Mouse (Mus musculus) heart, postnatal 0 days (tissue): ENCODE measurements at regions not wholly inside any gene's neighbourhood (a gene's known extent, or its start where the extent isn't known, plus 50 kb on each side); places are given as distances from the start of the nearest gene placed in this dataset.
"Not testable (repeated sequence)": the region's sequence is repeated elsewhere in the genome, so short reads cannot be mapped to it uniquely, and the experiment has no call there.

Experiments
- ATAC-seq: fragments of 200-750 bp; cut with Nextera tagmentation; 2 replicates; pipeline ENCODE4 v1.8.0; 2017; ENCODE audit warnings: low read depth, moderate number of reproducible peaks, moderate library complexity; ENCODE audit not compliant: insufficient read depth
- DNase-seq: peaks from one replicate; pipeline ENCODE4 v3.0.0-alpha.2; 2016; ENCODE audit warnings: low spot score
- H3K27ac ChIP-seq: fragments of 300-500 bp; sonication (generic); 2 replicates; pipeline ENCODE4 v1.5.1; 2014; ENCODE audit warnings: low read depth, mild to moderate bottlenecking
- H3K27me3 ChIP-seq: fragments of 300-500 bp; sonication (generic); 2 replicates; pipeline ENCODE4 v1.6.1; 2014; ENCODE audit warnings: low read length, mixed read lengths; ENCODE audit not compliant: control insufficient read depth, insufficient read depth
- H3K36me3 ChIP-seq: fragments of 300-500 bp; sonication (generic); replicated peaks from 2 replicates; pipeline ENCODE4 v1.6.1; 2014; ENCODE audit warnings: low read length, mixed read lengths; ENCODE audit not compliant: control insufficient read depth, insufficient read depth
- H3K4me1 ChIP-seq: fragments of 300-500 bp; sonication (generic); 2 replicates; pipeline ENCODE4 v1.6.1; 2014; ENCODE audit warnings: antibody characterized with exemption; ENCODE audit not compliant: control insufficient read depth, insufficient read depth
- H3K4me2 ChIP-seq: fragments of 300-500 bp; sonication (generic); 2 replicates; pipeline ENCODE4 v1.6.1; 2014; ENCODE audit warnings: low read depth, mild to moderate bottlenecking, low read length, moderate library complexity
- H3K4me3 ChIP-seq: fragments of 300-500 bp; sonication (generic); 2 replicates; pipeline ENCODE4 v1.5.1; 2014; ENCODE audit warnings: low read depth, low read length
- H3K9ac ChIP-seq: fragments of 300-500 bp; sonication (generic); replicated peaks from 2 replicates; pipeline ENCODE4 v1.6.1; 2014; ENCODE audit warnings: low read depth, low read length, mixed read lengths
- H3K9me3 ChIP-seq: fragments of 300-500 bp; sonication (generic); replicated peaks from 2 replicates; pipeline ENCODE4 v1.6.1; 2016; ENCODE audit warnings: low read length; ENCODE audit not compliant: control insufficient read depth
- CTCF ChIP-seq: IDR thresholded peaks from 2 replicates; pipeline ENCODE4 v1.5.1; 2016; ENCODE audit warnings: antibody characterized with exemption, control low read depth, low read depth
- EP300 ChIP-seq: IDR thresholded peaks from 2 replicates; pipeline ENCODE4 v1.6.1; 2016; ENCODE audit warnings: antibody characterized with exemption, low read depth
- WGBS: fragments of 180-500 bp; shearing (Covaris S2); extraction: QIAGEN DNeasy Blood & Tissue Kit; methylation state at CpG from one replicate; pipeline ENCODE4 v1.1.7; 2014; 5-methylcytosine and 5-hydroxymethylcytosine counted together

DNA sequence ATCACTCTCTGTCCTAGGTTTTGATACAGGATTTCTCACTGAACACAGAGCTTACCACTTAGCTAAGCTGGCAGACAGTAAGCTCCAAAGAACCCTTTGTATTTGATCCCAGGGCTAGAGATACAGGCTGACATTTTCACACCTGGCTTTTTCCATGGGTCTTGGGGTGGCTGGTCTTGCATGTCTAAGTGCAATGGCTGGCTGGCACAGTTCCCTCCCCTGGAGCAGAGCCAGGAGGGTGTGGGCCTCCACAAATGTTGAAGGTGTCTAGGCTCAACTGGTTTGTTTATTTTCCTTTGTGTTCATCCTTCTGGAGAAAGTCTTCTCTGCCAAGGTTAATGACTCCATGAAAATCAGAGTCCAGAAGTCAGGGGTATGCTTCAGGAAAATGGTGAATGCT is 934.8 kb downstream of the Diaph2 start:
- H3K4me1 ChIP-seq: no peaks in the 10 kb centered on the region
- DNase-seq (no peak), ATAC-seq (no peak)
- no peak overlapping the region for H3K4me3 ChIP-seq
- no peak overlapping the region for H3K27ac ChIP-seq
- TF ChIP-seq EP300: no peak
- TF ChIP-seq CTCF: no peak
- no peaks in the 10 kb centered on the region; the same call in 1 of the 2 replicates for H3K9me3 ChIP-seq
- H3K4me2 ChIP-seq: no peak overlapping the region
- no peaks in the 10 kb centered on the region for H3K36me3 ChIP-seq
- no peaks in the 10 kb centered on the region for H3K27me3 ChIP-seq
- H3K9ac ChIP-seq: no peak overlapping the region

DNA sequence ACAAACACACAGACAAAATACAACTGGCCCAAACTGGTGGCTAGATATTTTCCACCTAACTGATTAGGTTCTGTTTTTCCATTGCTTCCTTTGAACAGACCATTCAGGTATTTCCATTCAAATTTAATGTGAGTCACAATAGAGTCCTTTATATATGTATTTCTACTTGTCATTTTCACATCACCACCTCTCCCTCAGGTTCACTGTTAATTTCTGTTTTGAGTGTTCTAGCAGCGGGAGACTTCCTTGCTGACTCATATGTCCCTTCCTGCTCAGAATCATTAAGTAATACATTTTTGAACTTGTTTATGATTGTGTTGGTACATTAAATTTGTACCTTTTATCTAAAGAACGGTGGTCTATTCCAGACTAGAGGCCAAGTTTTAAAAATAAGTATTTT is 959.4 kb downstream of the Diaph2 start:
- DNase-seq (no peak), ATAC-seq (no peak)
- Histone ChIP-seq H3K27ac (no peak overlapping the region), H3K4me1 (no peaks in the 10 kb centered on the region), H3K9me3 (no peaks in the 10 kb centered on the region), H3K27me3 (no peaks in the 10 kb centered on the region), H3K4me3 (no peak overlapping the region), H3K9ac (no peak overlapping the region), H3K4me2 (no peak overlapping the region), H3K36me3 (no peaks in the 10 kb centered on the region)
- TF ChIP-seq EP300 (no peak), CTCF (no peak)
- WGBS: 60% methylated on average over 2 of the region's 2 CpGs

DNA sequence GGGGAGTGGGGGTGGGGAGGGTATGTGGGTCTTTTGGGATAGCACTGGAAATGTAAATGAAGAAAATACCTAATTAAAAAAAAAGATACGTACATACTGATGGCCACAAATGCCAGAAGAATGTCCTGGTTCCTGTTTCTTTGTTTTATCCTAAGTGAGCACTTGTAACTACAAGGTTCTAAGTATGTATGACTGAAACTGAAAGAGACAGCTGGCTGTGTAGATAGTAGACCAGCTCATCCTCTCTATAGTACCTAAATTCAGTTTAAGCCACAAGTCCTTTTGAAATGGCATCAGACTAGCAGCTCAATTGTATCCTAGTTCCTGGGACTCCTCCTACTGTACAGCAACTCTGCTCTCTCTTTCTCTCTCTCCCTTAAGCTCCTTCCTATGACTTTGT is 994.6 kb downstream of the Diaph2 start:
- not testable (repeated sequence) for H3K27me3 ChIP-seq, H3K4me2 ChIP-seq, H3K9ac ChIP-seq, H3K36me3 ChIP-seq, DNase-seq, H3K4me3 ChIP-seq, H3K27ac ChIP-seq, H3K9me3 ChIP-seq, ATAC-seq, H3K4me1 ChIP-seq
- 56% methylated on average over 1 of the region's 1 CpGs for WGBS
